Mouse (Mus musculus) spleen, postnatal 0 days (tissue): ENCODE results near the gene Rhox4g. TPM values are rescaled to one million over a fixed set of nuclear protein-coding genes. Genes with fewer than 3 reads are reported as not detected.

Source experiments
- polyA plus RNA-seq: library from polyadenylated mRNA; unstranded; fragments of >200 nt; fragmentation: Nextera tagmentation; extraction: Ambion mirVana; gene quantifications from 2 replicates; pipeline ENCODE4 v1.2.1, GENCODE M21; 2015

The Rhox4g gene
- not detected in 2 replicates for polyA plus RNA-seq

GRCm38 (mm10) chrX:37651227-37651626 is at the start of gene Rhox4g:
Gene Rhox4g, minus strand, starts transcription at chrX:37651327.

GRCm38 (mm10) chrX:37673177-37673576 is 22.1 kb upstream of the Rhox4g start, which contains the start of gene Rhox2h:
Gene Rhox2h, minus strand, starts transcription at chrX:37673277.

GRCm38 (mm10) chrX:37668664-37669063 is 17.5 kb upstream of the Rhox4g start, which contains the start of gene Rhox3h:
Gene Rhox3h, minus strand, starts transcription at chrX:37668764.

GRCm38 (mm10) chrX:37643370-37643769 is 7.8 kb downstream of the Rhox4g start, which contains the start of gene Rhox2g:
Gene Rhox2g, minus strand, starts transcription at chrX:37643470.

GRCm38 (mm10) chrX:37628512-37628911 is 22.6 kb downstream of the Rhox4g start, which contains the start of gene Rhox3g:
Gene Rhox3g, minus strand, starts transcription at chrX:37628612.

GRCm38 (mm10) chrX:37607604-37608003 is 43.5 kb downstream of the Rhox4g start, which contains the start of gene Rhox4f:
Gene Rhox4f, minus strand, starts transcription at chrX:37607704.

Other genes with a start within 250 kb of the Rhox4g start
- gene Rhox2b, start 239.3 kb downstream of the Rhox4g start, polyA plus RNA-seq, result not detected in 2 replicates
- not detected in 2 replicates for gene Rhox4b, start 218.8 kb downstream of the Rhox4g start, polyA plus RNA-seq
- gene Rhox2c, start 197.6 kb downstream of the Rhox4g start, polyA plus RNA-seq, result not detected in 2 replicates
- not detected in 2 replicates for gene Rhox3c, start 192.7 kb downstream of the Rhox4g start, polyA plus RNA-seq
- not detected in 2 replicates for gene Rhox4c, start 171.0 kb downstream of the Rhox4g start, polyA plus RNA-seq
- not detected in 2 replicates for gene Rhox2d, start 157.9 kb downstream of the Rhox4g start, polyA plus RNA-seq
- gene Rhox4d, start 137.0 kb downstream of the Rhox4g start, polyA plus RNA-seq, result not detected in 2 replicates
- gene Rhox2e, start 120.9 kb downstream of the Rhox4g start, polyA plus RNA-seq, result not detected in 2 replicates
- not detected in 2 replicates for gene Rhox3e, start 109.3 kb downstream of the Rhox4g start, polyA plus RNA-seq
- not detected in 2 replicates for gene Rhox4e, start 93.9 kb downstream of the Rhox4g start, polyA plus RNA-seq
- not detected in 2 replicates for gene Rhox2f, start 79.9 kb downstream of the Rhox4g start, polyA plus RNA-seq
- not detected in 2 replicates for gene Rhox3f, start 70.3 kb downstream of the Rhox4g start, polyA plus RNA-seq
- not detected in 2 replicates for gene Rhox4f, start 43.6 kb downstream of the Rhox4g start, polyA plus RNA-seq
- gene Rhox3g, start 22.7 kb downstream of the Rhox4g start, polyA plus RNA-seq, result not detected in 2 replicates
- gene Rhox2g, start 7.9 kb downstream of the Rhox4g start, polyA plus RNA-seq, result not detected in 2 replicates
- gene Rhox3h, start 17.4 kb upstream of the Rhox4g start, polyA plus RNA-seq, result not detected in 2 replicates
- not detected in 2 replicates for gene Rhox2h, start 21.9 kb upstream of the Rhox4g start, polyA plus RNA-seq
- 0.20 and 0.65 TPM in 2 replicates for gene Rhox5, start 153.5 kb upstream of the Rhox4g start, polyA plus RNA-seq
- not detected in 2 replicates for gene Rhox6, start 175.6 kb upstream of the Rhox4g start, polyA plus RNA-seq
- not detected in 2 replicates for gene Rhox7a, start 180.4 kb upstream of the Rhox4g start, polyA plus RNA-seq
- gene Rhox8, start 227.6 kb upstream of the Rhox4g start, polyA plus RNA-seq, result 0.10 and 0.35 TPM in 2 replicates
- gene Rhox7b, start 245.9 kb upstream of the Rhox4g start, polyA plus RNA-seq, result not detected in 2 replicates